Mouse (Mus musculus): ENCODE results near the gene Mrpl24. TPM values are rescaled to one million over a fixed set of nuclear protein-coding genes. Genes with fewer than 3 reads are reported as not detected.

The Mrpl24 gene
- polyA plus RNA-seq, 1 experiment from 2014 or later, result 66.6 TPM

GRCm38 (mm10) chr3:87947056-87947810 lies 27.9 kb downstream of the Mrpl24 start:
- Histone ChIP-seq H3K36me3 (ENCODE audit: control insufficient read depth, insufficient read depth, low read length) (peaks cover 5% of the 10 kb centered on the region; the same call in 1 of the 2 replicates), H3K9ac (ENCODE audit: low read depth, low read length) (peak overlapping the region; percentile 70), H3K27ac (replicated peaks; ENCODE audit: low read depth, low read length) (peak overlapping the region; percentile 96), H3K27me3 (replicated peaks; ENCODE audit: control insufficient read depth, insufficient read depth, low read length) (no peaks in the 10 kb centered on the region), H3K9me3 (ENCODE audit: control insufficient read depth, low read length) (no peaks in the 10 kb centered on the region), H3K4me1 (ENCODE audit: control insufficient read depth, insufficient read depth, low read length) (peaks cover 62% of the 10 kb centered on the region), H3K4me3 (ENCODE audit: low read depth, low read length) (peak overlapping the region; percentile 53), H3K4me2 (ENCODE audit: low read depth, low read length) (peak overlapping the region; percentile 77)
- ATAC-seq (ENCODE audit: low read depth) (no peak), DNase-seq (ENCODE audit: low spot score) (peak; percentile 51)
- WGBS, result 7% methylated on average over 21 of the region's 26 CpGs

GRCm38 (mm10) chr3:87947811-87948199 lies 28.5 kb downstream of the Mrpl24 start:
- Histone ChIP-seq H3K27ac (replicated peaks; ENCODE audit: low read depth, low read length) (peak overlapping the region; percentile 96), H3K9me3 (ENCODE audit: control insufficient read depth, low read length) (no peaks in the 10 kb centered on the region), H3K36me3 (ENCODE audit: control insufficient read depth, insufficient read depth, low read length) (peaks cover under 1% of the 10 kb centered on the region; the same call in 1 of the 2 replicates), H3K4me1 (ENCODE audit: control insufficient read depth, insufficient read depth, low read length) (peaks cover 67% of the 10 kb centered on the region), H3K4me3 (ENCODE audit: low read depth, low read length) (peak overlapping the region; percentile 53), H3K27me3 (replicated peaks; ENCODE audit: control insufficient read depth, insufficient read depth, low read length) (no peaks in the 10 kb centered on the region), H3K4me2 (ENCODE audit: low read depth, low read length) (peak overlapping the region; percentile 77), H3K9ac (ENCODE audit: low read depth, low read length) (peak overlapping the region; percentile 70)
- WGBS, result 0% methylated on average over 15 of the region's 17 CpGs
- peak; percentile 66 for DNase-seq (ENCODE audit: low spot score)
- ATAC-seq (ENCODE audit: low read depth), result no peak

- Histone ChIP-seq H3K4me2 (ENCODE audit: low read depth, low read length) (peak within 1 kb of the TSS; percentile 77), H3K27ac (replicated peaks; ENCODE audit: low read depth, low read length) (peak within 1 kb of the TSS; percentile 96), H3K9me3 (ENCODE audit: control insufficient read depth, low read length) (no peaks in the 10 kb centered on the region), H3K36me3 (ENCODE audit: control insufficient read depth, insufficient read depth, low read length) (peaks cover 8% of the 10 kb centered on the region), H3K27me3 (replicated peaks; ENCODE audit: control insufficient read depth, insufficient read depth, low read length) (no peaks in the 10 kb centered on the region), H3K4me3 (ENCODE audit: low read depth, low read length) (peak within 1 kb of the TSS; percentile 53), H3K9ac (ENCODE audit: low read depth, low read length) (peak within 1 kb of the TSS; percentile 70), H3K4me1 (ENCODE audit: control insufficient read depth, insufficient read depth, low read length) (peaks cover 70% of the 10 kb centered on the region)
- peak; percentile 84 for DNase-seq (ENCODE audit: low spot score)
- 2% methylated on average over 34 of the region's 35 CpGs for WGBS
- peak; percentile 31 for ATAC-seq (ENCODE audit: low read depth)
Observed at GRCm38 (mm10) chr3:87948378-87949265, 29.3 kb downstream of the Mrpl24 start, which contains the start of gene Crabp2. Gene Crabp2 (plus strand): TSS chr3:87948666.

- ATAC-seq (ENCODE audit: low read depth), result peak; percentile 27; the same call in 1 of the 2 replicates
- H3K27ac ChIP-seq (replicated peaks; ENCODE audit: low read depth, low read length), result peak overlapping the region; percentile 96
- DNase-seq (ENCODE audit: low spot score), result peak; percentile 81
Observed at GRCm38 (mm10) chr3:87949266-87949954, 30.1 kb downstream of the Mrpl24 start.

GRCm38 (mm10) chr3:87949955-87950515 lies 30.7 kb downstream of the Mrpl24 start:
- Histone ChIP-seq H3K9ac (ENCODE audit: low read depth, low read length) (peak overlapping the region; percentile 70), H3K27ac (replicated peaks; ENCODE audit: low read depth, low read length) (peak overlapping the region; percentile 96), H3K4me2 (ENCODE audit: low read depth, low read length) (peak overlapping the region; percentile 77), H3K9me3 (ENCODE audit: control insufficient read depth, low read length) (no peaks in the 10 kb centered on the region), H3K27me3 (replicated peaks; ENCODE audit: control insufficient read depth, insufficient read depth, low read length) (no peaks in the 10 kb centered on the region), H3K36me3 (ENCODE audit: control insufficient read depth, insufficient read depth, low read length) (peaks cover 19% of the 10 kb centered on the region), H3K4me1 (ENCODE audit: control insufficient read depth, insufficient read depth, low read length) (peaks cover 65% of the 10 kb centered on the region), H3K4me3 (ENCODE audit: low read depth, low read length) (peak overlapping the region; percentile 53)
- 1% methylated on average over 13 of the region's 13 CpGs for WGBS
- DNase-seq (ENCODE audit: low spot score) (peak; percentile 67), ATAC-seq (ENCODE audit: low read depth) (no peak)

More at GRCm38 (mm10) chr3:87949266-87949954, 30.1 kb downstream of the Mrpl24 start:
- no peaks in the 10 kb centered on the region for H3K9me3 ChIP-seq (ENCODE audit: control insufficient read depth, low read length)
- H3K4me1 ChIP-seq (ENCODE audit: control insufficient read depth, insufficient read depth, low read length), result peaks cover 70% of the 10 kb centered on the region
- H3K4me3 ChIP-seq (ENCODE audit: low read depth, low read length), result peak overlapping the region; percentile 53
- 0% methylated on average over 16 of the region's 16 CpGs for WGBS
- peaks cover 12% of the 10 kb centered on the region for H3K36me3 ChIP-seq (ENCODE audit: control insufficient read depth, insufficient read depth, low read length)
- H3K4me2 ChIP-seq (ENCODE audit: low read depth, low read length), result peak overlapping the region; percentile 77
- H3K27me3 ChIP-seq (replicated peaks; ENCODE audit: control insufficient read depth, insufficient read depth, low read length), result no peaks in the 10 kb centered on the region
- H3K9ac ChIP-seq (ENCODE audit: low read depth, low read length), result peak overlapping the region; percentile 70

GRCm38 (mm10) chr3:87951946-87952345 lies 32.6 kb downstream of the Mrpl24 start:
- 24% methylated on average over 12 of the region's 12 CpGs for WGBS
- ATAC-seq (ENCODE audit: low read depth) (no peak), DNase-seq (ENCODE audit: low spot score) (no peak)
- Histone ChIP-seq H3K4me2 (ENCODE audit: low read depth, low read length) (peak overlapping the region; percentile 77), H3K4me3 (ENCODE audit: low read depth, low read length) (peak overlapping the region; percentile 26), H3K4me1 (ENCODE audit: control insufficient read depth, insufficient read depth, low read length) (peaks cover 46% of the 10 kb centered on the region), H3K36me3 (ENCODE audit: control insufficient read depth, insufficient read depth, low read length) (peaks cover 19% of the 10 kb centered on the region), H3K9me3 (ENCODE audit: control insufficient read depth, low read length) (no peaks in the 10 kb centered on the region), H3K27ac (replicated peaks; ENCODE audit: low read depth, low read length) (peak overlapping the region; percentile 77), H3K9ac (ENCODE audit: low read depth, low read length) (peak overlapping the region; percentile 14; the same call in 1 of the 2 replicates), H3K27me3 (replicated peaks; ENCODE audit: control insufficient read depth, insufficient read depth, low read length) (no peaks in the 10 kb centered on the region)

GRCm38 (mm10) chr3:87952440-87952839 lies 33.1 kb downstream of the Mrpl24 start:
- H3K4me2 ChIP-seq (ENCODE audit: low read depth, low read length), result peak overlapping the region; percentile 77
- peaks cover 41% of the 10 kb centered on the region for H3K4me1 ChIP-seq (ENCODE audit: control insufficient read depth, insufficient read depth, low read length)
- ATAC-seq (ENCODE audit: low read depth), result peak; percentile 53
- H3K4me3 ChIP-seq (ENCODE audit: low read depth, low read length), result peak overlapping the region; percentile 26
- peak overlapping the region; percentile 43 for H3K9ac ChIP-seq (ENCODE audit: low read depth, low read length)
- peaks cover 19% of the 10 kb centered on the region for H3K36me3 ChIP-seq (ENCODE audit: control insufficient read depth, insufficient read depth, low read length)
- H3K27me3 ChIP-seq (replicated peaks; ENCODE audit: control insufficient read depth, insufficient read depth, low read length), result no peaks in the 10 kb centered on the region
- WGBS, result 5% methylated on average over 4 of the region's 5 CpGs
- H3K9me3 ChIP-seq (ENCODE audit: control insufficient read depth, low read length), result no peaks in the 10 kb centered on the region
- H3K27ac ChIP-seq (replicated peaks; ENCODE audit: low read depth, low read length), result peak overlapping the region; percentile 77
- DNase-seq (ENCODE audit: low spot score), result peak; percentile 89

- DNase-seq (ENCODE audit: low spot score) (no peak), ATAC-seq (ENCODE audit: low read depth) (no peak)
- no peak overlapping the region for H3K9ac ChIP-seq (ENCODE audit: low read depth, low read length)
Observed at GRCm38 (mm10) chr3:87958056-87958455, 38.8 kb downstream of the Mrpl24 start.

More at GRCm38 (mm10) chr3:87958056-87958455, 38.8 kb downstream of the Mrpl24 start:
- no peaks in the 10 kb centered on the region for H3K9me3 ChIP-seq (ENCODE audit: control insufficient read depth, low read length)
- H3K4me1 ChIP-seq (ENCODE audit: control insufficient read depth, insufficient read depth, low read length), result peaks cover 22% of the 10 kb centered on the region
- no peak overlapping the region for H3K4me3 ChIP-seq (ENCODE audit: low read depth, low read length)
- peaks cover 16% of the 10 kb centered on the region for H3K36me3 ChIP-seq (ENCODE audit: control insufficient read depth, insufficient read depth, low read length)
- no peak overlapping the region for H3K4me2 ChIP-seq (ENCODE audit: low read depth, low read length)
- H3K27ac ChIP-seq (replicated peaks; ENCODE audit: low read depth, low read length), result no peak overlapping the region; the same call in 1 of the 2 replicates
- WGBS, result 0% methylated on average over 1 of the region's 1 CpGs
- no peaks in the 10 kb centered on the region for H3K27me3 ChIP-seq (replicated peaks; ENCODE audit: control insufficient read depth, insufficient read depth, low read length)
